12 mouse cellular contexts compared by ENCODE assay signal in genomic region chr1:171375646-171376097, GRCm38 (mm10). TPM values are rescaled to one million over a fixed set of nuclear protein-coding genes. Genes with fewer than 3 reads are reported as not detected.
A peak's percentile ranks its signal among the peaks of the same experiment; 100 is the strongest.
DNase-seq lines count a peak whose midpoint lies in the region; ATAC-seq lines count a peak whose summit lies in the region.
"Had no signal": no experiment of that assay in that cellular context is flagged by ENCODE, and none has a peak within 500 bp of the region (broad histone marks: within the 10 kb centered on the region; RNA-seq: fewer than 3 reads in every experiment).

No protein-coding gene starts in this region.

- no peak for DNase-seq in forebrain, embryonic 10.5 days (ENCODE audit: extremely low spot score, low spot score)
- peak; percentile 80 for DNase-seq in 3134 (ENCODE audit: extremely low read depth, insufficient read length, low spot score)
- peak; percentile 78 for DNase-seq in intestine, embryonic 14.5 days (ENCODE audit: low spot score)
- DNase-seq in lung, postnatal 4 days = peak; percentile 77 to 88
- no peak for DNase-seq in left cerebral cortex, postnatal 4 days
- DNase-seq in forebrain, embryonic 14.5 days (ENCODE audit: low spot score) = no peak
- no peak for DNase-seq in spleen, postnatal 10 days (ENCODE audit: low spot score in 2 of 2)
- DNase-seq: B cell, adult 2 months; kidney, adult 8-10 months had no signal

- H3K9ac ChIP-seq in forebrain, embryonic 15.5 days (replicated peaks) = no peak overlapping the region
- H3K9ac ChIP-seq in intestine, embryonic 14.5 days (ENCODE audit: low read length) = no peak overlapping the region
- H3K9ac ChIP-seq in forebrain, embryonic 14.5 days (ENCODE audit: low read length) = no peak overlapping the region
- H3K9ac ChIP-seq: neural tube, embryonic 13.5 days had no signal

- H3K27ac ChIP-seq in forebrain, embryonic 10.5 days = peak overlapping the region; percentile 48; the same call in 1 of the 2 replicates
- H3K27ac ChIP-seq in forebrain, embryonic 15.5 days (replicated peaks) = no peak overlapping the region
- 0 out of 2 replicates have a peak overlapping the region, but pooled peaks have one; percentile 11 for H3K27ac ChIP-seq in intestine, embryonic 14.5 days (ENCODE audit: low read depth)
- no peak overlapping the region for H3K27ac ChIP-seq in forebrain, embryonic 14.5 days (ENCODE audit: low read depth, low read length)
- H3K27ac ChIP-seq: neural tube, embryonic 13.5 days had no signal

- no peak overlapping the region for H3K4me2 ChIP-seq in forebrain, embryonic 15.5 days (replicated peaks)
- H3K4me2 ChIP-seq in intestine, embryonic 14.5 days (ENCODE audit: low read length) = peak overlapping the region; percentile 4; the same call in 1 of the 2 replicates
- no peak overlapping the region for H3K4me2 ChIP-seq in forebrain, embryonic 14.5 days (ENCODE audit: low read length)
- H3K4me2 ChIP-seq: neural tube, embryonic 13.5 days had no signal

- H3K4me1 ChIP-seq in forebrain, embryonic 10.5 days = peaks cover 42% of the 10 kb centered on the region
- peaks cover 8% of the 10 kb centered on the region for H3K4me1 ChIP-seq in forebrain, embryonic 15.5 days
- H3K4me1 ChIP-seq in intestine, embryonic 14.5 days (replicated peaks; ENCODE audit: control insufficient read depth, insufficient read depth, low read length) = peaks cover 19% of the 10 kb centered on the region; the same call in 1 of the 2 replicates
- H3K4me1 ChIP-seq in forebrain, embryonic 14.5 days (ENCODE audit: control insufficient read depth, insufficient read depth, low read length) = no peaks in the 10 kb centered on the region; the same call in 1 of the 2 replicates

- peaks cover 41% of the 10 kb centered on the region for H3K27me3 ChIP-seq in forebrain, embryonic 10.5 days (ENCODE audit: poor library complexity, severe bottlenecking)
- 0 out of 2 replicates have a peak, but pooled peaks cover 8% of the 10 kb centered on the region for H3K27me3 ChIP-seq in forebrain, embryonic 15.5 days
- peaks cover 15% of the 10 kb centered on the region; the same call in 1 of the 2 replicates for H3K27me3 ChIP-seq in intestine, embryonic 14.5 days (replicated peaks; ENCODE audit: control insufficient read depth, insufficient read depth, low read length)
- peaks cover under 1% of the 10 kb centered on the region for H3K27me3 ChIP-seq in forebrain, embryonic 14.5 days (replicated peaks; ENCODE audit: control insufficient read depth, insufficient read depth, low read length)

- WGBS in forebrain, embryonic 10.5 days = 41% methylated on average over 9 of the region's 9 CpGs
- WGBS in forebrain, embryonic 15.5 days = 52% methylated on average over 9 of the region's 9 CpGs
- WGBS in intestine, embryonic 14.5 days = 34% methylated on average over 9 of the region's 9 CpGs
- WGBS in forebrain, embryonic 14.5 days = 45% methylated on average over 9 of the region's 9 CpGs

- ATAC-seq in forebrain, embryonic 15.5 days (replicated peaks) = no peak
- peak; percentile 86 for ATAC-seq in intestine, embryonic 14.5 days (replicated peaks; ENCODE audit: low FRiP score, low TSS enrichment, low read depth)
- ATAC-seq in forebrain, embryonic 14.5 days = no peak

- H3K9me3 ChIP-seq in forebrain, embryonic 10.5 days = no peaks in the 10 kb centered on the region
- H3K9me3 ChIP-seq in forebrain, embryonic 15.5 days = no peaks in the 10 kb centered on the region
- no peaks in the 10 kb centered on the region for H3K9me3 ChIP-seq in intestine, embryonic 14.5 days (ENCODE audit: control insufficient read depth, low read length)
- no peaks in the 10 kb centered on the region for H3K9me3 ChIP-seq in forebrain, embryonic 14.5 days (replicated peaks; ENCODE audit: control insufficient read depth, low read length)
- H3K9me3 ChIP-seq: neural tube, embryonic 13.5 days had no signal

- no peaks in the 10 kb centered on the region for H3K36me3 ChIP-seq in forebrain, embryonic 10.5 days (replicated peaks)
- no peaks in the 10 kb centered on the region for H3K36me3 ChIP-seq in forebrain, embryonic 15.5 days
- no peaks in the 10 kb centered on the region for H3K36me3 ChIP-seq in intestine, embryonic 14.5 days (ENCODE audit: control insufficient read depth, insufficient read depth, low read length)
- no peaks in the 10 kb centered on the region for H3K36me3 ChIP-seq in forebrain, embryonic 14.5 days (ENCODE audit: control insufficient read depth, insufficient read depth, low read length)
- H3K36me3 ChIP-seq: neural tube, embryonic 13.5 days had no signal

- intact Hi-C loops in left cerebral cortex, postnatal 4 days (cut with DNase I) = no loop called here

- no peak overlapping the region for H3K4me3 ChIP-seq in forebrain, embryonic 10.5 days
- no peak overlapping the region for H3K4me3 ChIP-seq in forebrain, embryonic 15.5 days
- H3K4me3 ChIP-seq in intestine, embryonic 14.5 days (ENCODE audit: low read depth, low read length) = no peak overlapping the region
- H3K4me3 ChIP-seq in forebrain, embryonic 14.5 days (ENCODE audit: low read depth, low read length) = no peak overlapping the region
- H3K4me3 ChIP-seq: neural tube, embryonic 13.5 days had no signal

RNA-seq across cellular contexts. Expression of gene Nectin4, which starts 5.8 kb away (rescaled TPM):
- 0.92 and 0.94 TPM in 2 replicates for polyA plus RNA-seq in forebrain, embryonic 10.5 days (2016; fragmentation: Nextera tagmentation; extraction: Ambion mirVana)
- polyA plus RNA-seq in forebrain, embryonic 15.5 days (2015; fragmentation: Nextera tagmentation; extraction: Ambion mirVana) = 0.49 and 0.74 TPM in 2 replicates
- 2.6 and 2.8 TPM in 2 replicates for polyA plus RNA-seq in intestine, embryonic 14.5 days (2014; fragmentation: Nextera tagmentation; extraction: Ambion mirVana)
- total RNA-seq in left cerebral cortex, postnatal 4 days (2021) = 1 to 10 TPM in 1 of 2 experiments, under 1 TPM in 1; 0.88 to 1.2 TPM
- 0.11 and 0.32 TPM in 2 replicates for polyA plus RNA-seq in forebrain, embryonic 14.5 days (2014; fragmentation: Nextera tagmentation; extraction: Ambion mirVana)

RNA-seq across cellular contexts. Expression of gene Arhgap30, which starts 13.1 kb away (rescaled TPM):
- 0.74 and 0.91 TPM in 2 replicates for polyA plus RNA-seq in forebrain, embryonic 10.5 days (2016; fragmentation: Nextera tagmentation; extraction: Ambion mirVana)
- polyA plus RNA-seq in forebrain, embryonic 15.5 days (2015; fragmentation: Nextera tagmentation; extraction: Ambion mirVana) = 0.61 and 0.71 TPM in 2 replicates
- 1.1 and 1.3 TPM in 2 replicates for polyA plus RNA-seq in intestine, embryonic 14.5 days (2014; fragmentation: Nextera tagmentation; extraction: Ambion mirVana)
- total RNA-seq in left cerebral cortex, postnatal 4 days (2021) = 1 to 10 TPM in 1 of 2 experiments, under 1 TPM in 1; 0.98 to 1.6 TPM
- 0.28 and 0.39 TPM in 2 replicates for polyA plus RNA-seq in forebrain, embryonic 14.5 days (2014; fragmentation: Nextera tagmentation; extraction: Ambion mirVana)

RNA-seq across cellular contexts. Expression of gene Klhdc9, which starts 15.1 kb away (rescaled TPM):
- polyA plus RNA-seq in forebrain, embryonic 10.5 days (2016; fragmentation: Nextera tagmentation; extraction: Ambion mirVana) = 2.7 and 2.8 TPM in 2 replicates
- 3.8 and 4.0 TPM in 2 replicates for polyA plus RNA-seq in forebrain, embryonic 15.5 days (2015; fragmentation: Nextera tagmentation; extraction: Ambion mirVana)
- 1.5 and 1.7 TPM in 2 replicates for polyA plus RNA-seq in intestine, embryonic 14.5 days (2014; fragmentation: Nextera tagmentation; extraction: Ambion mirVana)
- 1 to 10 TPM; 4.4 to 4.8 TPM for total RNA-seq in left cerebral cortex, postnatal 4 days (2021)
- 3.0 and 5.2 TPM in 2 replicates for polyA plus RNA-seq in forebrain, embryonic 14.5 days (2014; fragmentation: Nextera tagmentation; extraction: Ambion mirVana)
- total RNA-seq: liver, adult 2 months had no signal

RNA-seq across cellular contexts. Expression of gene Pfdn2, which starts 30.2 kb away (rescaled TPM):
- 158 and 159 TPM in 2 replicates for polyA plus RNA-seq in forebrain, embryonic 10.5 days (2016; fragmentation: Nextera tagmentation; extraction: Ambion mirVana)
- 146 and 149 TPM in 2 replicates for polyA plus RNA-seq in forebrain, embryonic 15.5 days (2015; fragmentation: Nextera tagmentation; extraction: Ambion mirVana)
- polyA plus RNA-seq in intestine, embryonic 14.5 days (2014; fragmentation: Nextera tagmentation; extraction: Ambion mirVana) = 48.2 and 51.4 TPM in 2 replicates
- total RNA-seq in left cerebral cortex, postnatal 4 days (2021) = 100 to 1,000 TPM; 112 to 125 TPM
- 78.3 and 82.6 TPM in 2 replicates for polyA plus RNA-seq in forebrain, embryonic 14.5 days (2014; fragmentation: Nextera tagmentation; extraction: Ambion mirVana)

RNA-seq across cellular contexts. Expression of gene Nit1, which starts 30.2 kb away (rescaled TPM):
- 37.1 and 38.0 TPM in 2 replicates for polyA plus RNA-seq in forebrain, embryonic 10.5 days (2016; fragmentation: Nextera tagmentation; extraction: Ambion mirVana)
- 57.8 and 62.0 TPM in 2 replicates for polyA plus RNA-seq in forebrain, embryonic 15.5 days (2015; fragmentation: Nextera tagmentation; extraction: Ambion mirVana)
- polyA plus RNA-seq in intestine, embryonic 14.5 days (2014; fragmentation: Nextera tagmentation; extraction: Ambion mirVana) = 31.1 and 34.6 TPM in 2 replicates
- total RNA-seq in left cerebral cortex, postnatal 4 days (2021) = 10 to 100 TPM; 35.3 to 36.8 TPM
- polyA plus RNA-seq in forebrain, embryonic 14.5 days (2014; fragmentation: Nextera tagmentation; extraction: Ambion mirVana) = 45.9 and 46.0 TPM in 2 replicates

Comparison
In these comparisons a context has a peak if more than half of its experiments do, and no peak if none do; other contexts are left out.
1. H3K27ac ChIP-seq: peak in forebrain, embryonic 10.5 days (single experiment) and intestine, embryonic 14.5 days (single experiment); none in forebrain, embryonic 15.5 days (single experiment) and forebrain, embryonic 14.5 days (single experiment).
2. DNase-seq: peak in 3134 (single experiment), intestine, embryonic 14.5 days (single experiment) and lung, postnatal 4 days (2 of 2); none in forebrain, embryonic 10.5 days (single experiment), left cerebral cortex, postnatal 4 days (single experiment), forebrain, embryonic 14.5 days (single experiment) and spleen, postnatal 10 days (0 of 2).